Mouse (Mus musculus) hindbrain, embryonic 13.5 days (tissue): ENCODE results near the gene Stk25. TPM values are rescaled to one million over a fixed set of nuclear protein-coding genes. Genes with fewer than 3 reads are reported as not detected.
A peak's percentile ranks its signal among the peaks of the same experiment; 100 is the strongest.

Source experiments
- ATAC-seq: fragments of 200-750 bp; cut with Nextera tagmentation; 2 replicates; pipeline ENCODE4 v1.8.0; 2017; ENCODE audit warnings: moderate TSS enrichment; ENCODE audit not compliant: low FRiP score
- H3K27ac ChIP-seq: fragments of 300-500 bp; sonication (generic); 2 replicates; pipeline ENCODE4 v1.5.1; 2015; ENCODE audit warnings: inconsistent platforms, mild to moderate bottlenecking, moderate library complexity
- H3K27me3 ChIP-seq: fragments of 300-500 bp; sonication (generic); 2 replicates; pipeline ENCODE4 v1.6.1; 2015; ENCODE audit warnings: mild to moderate bottlenecking, inconsistent platforms
- H3K36me3 ChIP-seq: fragments of 300-500 bp; sonication (generic); 2 replicates; pipeline ENCODE4 v1.6.1; 2015; ENCODE audit warnings: mild to moderate bottlenecking, inconsistent platforms
- H3K4me1 ChIP-seq: fragments of 300-500 bp; sonication (generic); replicated peaks from 2 replicates; pipeline ENCODE4 v1.6.1; 2015; ENCODE audit warnings: inconsistent platforms
- H3K4me2 ChIP-seq: fragments of 300-500 bp; sonication (generic); 2 replicates; pipeline ENCODE4 v1.6.1; 2015; ENCODE audit warnings: inconsistent platforms, mild to moderate bottlenecking, moderate library complexity
- H3K4me3 ChIP-seq: fragments of 300-500 bp; sonication (generic); 2 replicates; pipeline ENCODE4 v1.5.1; 2015; ENCODE audit warnings: mild to moderate bottlenecking, inconsistent platforms
- H3K9ac ChIP-seq: fragments of 300-500 bp; sonication (generic); 2 replicates; pipeline ENCODE4 v1.6.1; 2015; ENCODE audit warnings: mild to moderate bottlenecking, inconsistent platforms
- H3K9me3 ChIP-seq: fragments of 300-500 bp; sonication (generic); 2 replicates; pipeline ENCODE4 v1.6.1; 2016; ENCODE audit warnings: inconsistent platforms
- WGBS: fragments of 180-500 bp; shearing (Covaris S2); methylation state at CpG from one replicate; pipeline ENCODE4 v1.1.7; 2015; 5-methylcytosine and 5-hydroxymethylcytosine counted together
- polyA plus RNA-seq: library from polyadenylated mRNA; unstranded; fragments of >200 nt; fragmentation: Nextera tagmentation; extraction: Ambion mirVana; gene quantifications from 2 replicates; pipeline ENCODE4 v1.2.1, GENCODE M21; 2015

Stk25 gene
- polyA plus RNA-seq, 1 experiment from 2014 or later, result 307 TPM

- H3K4me3 ChIP-seq, result no peak overlapping the region
- 81% methylated on average over 5 of the region's 5 CpGs for WGBS
- H3K9ac ChIP-seq, result no peak overlapping the region
- no peaks in the 10 kb centered on the region for H3K36me3 ChIP-seq
- no peaks in the 10 kb centered on the region for H3K4me1 ChIP-seq
- no peak overlapping the region for H3K27ac ChIP-seq
- H3K9me3 ChIP-seq, result 0 out of 2 replicates have a peak, but pooled peaks cover under 1% of the 10 kb centered on the region
- H3K4me2 ChIP-seq, result no peak overlapping the region
- no peak for ATAC-seq
- no peaks in the 10 kb centered on the region for H3K27me3 ChIP-seq
Measured at GRCm38 (mm10) chr1:93657025-93657360, 1.5 kb downstream of the Stk25 start.

GRCm38 (mm10) chr1:93656325-93657024, 2.0 kb downstream of the Stk25 start:
- no peak overlapping the region for H3K27ac ChIP-seq
- H3K4me1 ChIP-seq, result no peaks in the 10 kb centered on the region
- no peaks in the 10 kb centered on the region for H3K36me3 ChIP-seq
- WGBS, result 75% methylated on average over 7 of the region's 7 CpGs
- no peak for ATAC-seq
- H3K9ac ChIP-seq, result no peak overlapping the region
- no peaks in the 10 kb centered on the region for H3K27me3 ChIP-seq
- no peak overlapping the region for H3K4me3 ChIP-seq
- no peak overlapping the region for H3K4me2 ChIP-seq
- 0 out of 2 replicates have a peak, but pooled peaks cover 4% of the 10 kb centered on the region for H3K9me3 ChIP-seq

- H3K27me3 ChIP-seq, result no peaks in the 10 kb centered on the region
- no peak overlapping the region for H3K4me2 ChIP-seq
- H3K4me1 ChIP-seq, result no peaks in the 10 kb centered on the region
- no peaks in the 10 kb centered on the region for H3K36me3 ChIP-seq
- H3K4me3 ChIP-seq, result no peak overlapping the region
- H3K9me3 ChIP-seq, result 0 out of 2 replicates have a peak, but pooled peaks cover 4% of the 10 kb centered on the region
- no peak overlapping the region for H3K27ac ChIP-seq
- 78% methylated on average over 2 of the region's 2 CpGs for WGBS
- no peak overlapping the region for H3K9ac ChIP-seq
- no peak for ATAC-seq
Measured at GRCm38 (mm10) chr1:93654798-93655197, 3.7 kb downstream of the Stk25 start.

- Histone ChIP-seq H3K4me1 (no peaks in the 10 kb centered on the region), H3K4me3 (no peak overlapping the region), H3K9ac (no peak overlapping the region), H3K36me3 (no peaks in the 10 kb centered on the region), H3K4me2 (no peak overlapping the region), H3K9me3 (0 out of 2 replicates have a peak, but pooled peaks cover 4% of the 10 kb centered on the region), H3K27me3 (no peaks in the 10 kb centered on the region), H3K27ac (no peak overlapping the region)
- 65% methylated on average over 2 of the region's 2 CpGs for WGBS
- ATAC-seq, result no peak
Measured at GRCm38 (mm10) chr1:93654275-93654674, 4.2 kb downstream of the Stk25 start.

GRCm38 (mm10) chr1:93649604-93650172, 8.8 kb downstream of the Stk25 start:
- Histone ChIP-seq H3K9me3 (0 out of 2 replicates have a peak, but pooled peaks cover 4% of the 10 kb centered on the region), H3K27me3 (no peaks in the 10 kb centered on the region), H3K27ac (no peak overlapping the region), H3K9ac (no peak overlapping the region), H3K4me3 (no peak overlapping the region), H3K4me1 (no peaks in the 10 kb centered on the region), H3K4me2 (no peak overlapping the region), H3K36me3 (no peaks in the 10 kb centered on the region)
- 83% methylated on average over 5 of the region's 5 CpGs for WGBS
- ATAC-seq, result no peak

GRCm38 (mm10) chr1:93642692-93643091, 15.8 kb downstream of the Stk25 start:
- no peak for ATAC-seq
- WGBS, result 89% methylated on average over 2 of the region's 2 CpGs

GRCm38 (mm10) chr1:93641978-93642377, 16.5 kb downstream of the Stk25 start:
- no peak overlapping the region for H3K27ac ChIP-seq
- no peak overlapping the region for H3K4me3 ChIP-seq
- no peak overlapping the region for H3K9ac ChIP-seq
- H3K36me3 ChIP-seq, result no peaks in the 10 kb centered on the region
- no peak for ATAC-seq
- H3K27me3 ChIP-seq, result no peaks in the 10 kb centered on the region
- no peaks in the 10 kb centered on the region for H3K9me3 ChIP-seq
- 91% methylated on average over 2 of the region's 2 CpGs for WGBS
- no peaks in the 10 kb centered on the region for H3K4me1 ChIP-seq
- no peak overlapping the region for H3K4me2 ChIP-seq

More at GRCm38 (mm10) chr1:93642692-93643091, 15.8 kb downstream of the Stk25 start:
- Histone ChIP-seq H3K27ac (no peak overlapping the region), H3K9me3 (no peaks in the 10 kb centered on the region), H3K36me3 (no peaks in the 10 kb centered on the region), H3K4me3 (no peak overlapping the region), H3K9ac (no peak overlapping the region), H3K27me3 (no peaks in the 10 kb centered on the region), H3K4me1 (no peaks in the 10 kb centered on the region), H3K4me2 (no peak overlapping the region)

- WGBS, result 32% methylated on average over 7 of the region's 7 CpGs
- ATAC-seq, result peak; percentile 34
- no peaks in the 10 kb centered on the region for H3K9me3 ChIP-seq
- H3K4me1 ChIP-seq, result peaks cover 34% of the 10 kb centered on the region
- H3K36me3 ChIP-seq, result peaks cover 10% of the 10 kb centered on the region; the same call in 1 of the 2 replicates
- H3K9ac ChIP-seq, result peak overlapping the region; percentile 70
- H3K27ac ChIP-seq, result peak overlapping the region; percentile 87
- H3K27me3 ChIP-seq, result no peaks in the 10 kb centered on the region
- peak overlapping the region; percentile 99 for H3K4me3 ChIP-seq
- peak overlapping the region; percentile 68 for H3K4me2 ChIP-seq
Measured at GRCm38 (mm10) chr1:93636211-93636897, 22.1 kb downstream of the Stk25 start.

GRCm38 (mm10) chr1:93635580-93636192, 22.8 kb downstream of the Stk25 start:
- no peaks in the 10 kb centered on the region for H3K27me3 ChIP-seq
- peak; percentile 98 for ATAC-seq
- peaks cover 15% of the 10 kb centered on the region for H3K36me3 ChIP-seq
- H3K9me3 ChIP-seq, result no peaks in the 10 kb centered on the region
- H3K4me3 ChIP-seq, result peak overlapping the region; percentile 99
- peaks cover 34% of the 10 kb centered on the region for H3K4me1 ChIP-seq
- H3K27ac ChIP-seq, result peak overlapping the region; percentile 94
- 3% methylated on average over 44 of the region's 44 CpGs for WGBS
- H3K9ac ChIP-seq, result peak overlapping the region; percentile 98
- H3K4me2 ChIP-seq, result peak overlapping the region; percentile 86

GRCm38 (mm10) chr1:93635091-93635579, 23.3 kb downstream of the Stk25 start:
- peak overlapping the region; percentile 98 for H3K9ac ChIP-seq
- H3K27me3 ChIP-seq, result no peaks in the 10 kb centered on the region
- no peaks in the 10 kb centered on the region for H3K9me3 ChIP-seq
- peaks cover 34% of the 10 kb centered on the region for H3K4me1 ChIP-seq
- peak overlapping the region; percentile 99 for H3K4me3 ChIP-seq
- H3K4me2 ChIP-seq, result peak overlapping the region; percentile 86
- peaks cover 19% of the 10 kb centered on the region for H3K36me3 ChIP-seq
- WGBS, result under 1% methylated on average over 57 of the region's 58 CpGs
- ATAC-seq, result peak; percentile 19
- peak overlapping the region; percentile 94 for H3K27ac ChIP-seq

- 6% methylated on average over 6 of the region's 6 CpGs for WGBS
Measured at GRCm38 (mm10) chr1:93634481-93634891, 24.0 kb downstream of the Stk25 start.

GRCm38 (mm10) chr1:93632723-93633122, 25.7 kb downstream of the Stk25 start:
- Histone ChIP-seq H3K4me1 (peaks cover 34% of the 10 kb centered on the region), H3K9me3 (no peaks in the 10 kb centered on the region), H3K4me3 (no peak overlapping the region), H3K9ac (no peak overlapping the region), H3K36me3 (peaks cover 36% of the 10 kb centered on the region), H3K4me2 (peak overlapping the region; percentile 16; the same call in 1 of the 2 replicates), H3K27ac (no peak overlapping the region), H3K27me3 (no peaks in the 10 kb centered on the region)
- WGBS, result 99% methylated on average over 3 of the region's 3 CpGs
- no peak for ATAC-seq

More at GRCm38 (mm10) chr1:93634481-93634891, 24.0 kb downstream of the Stk25 start:
- no peaks in the 10 kb centered on the region for H3K27me3 ChIP-seq
- H3K9ac ChIP-seq, result peak overlapping the region; percentile 98
- peaks cover 19% of the 10 kb centered on the region for H3K36me3 ChIP-seq
- H3K4me1 ChIP-seq, result peaks cover 34% of the 10 kb centered on the region
- peak overlapping the region; percentile 99 for H3K4me3 ChIP-seq
- ATAC-seq, result no peak
- H3K9me3 ChIP-seq, result no peaks in the 10 kb centered on the region
- H3K27ac ChIP-seq, result peak overlapping the region; percentile 94
- peak overlapping the region; percentile 86 for H3K4me2 ChIP-seq
